Mouse (Mus musculus) intestine, embryonic 16.5 days (tissue): ENCODE data around the gene Serpine2. TPM values are rescaled to one million over a fixed set of nuclear protein-coding genes. Genes with fewer than 3 reads are reported as not detected.

Source experiments
- ATAC-seq: fragments of 200-750 bp; cut with Nextera tagmentation; 2 replicates; pipeline ENCODE4 v1.8.0; 2017; ENCODE audit warnings: moderate TSS enrichment, moderate library complexity
- H3K27ac ChIP-seq: fragments of 300-500 bp; sonication (generic); 2 replicates; pipeline ENCODE4 v1.5.1; 2014; ENCODE audit warnings: mild to moderate bottlenecking, low read length
- H3K27me3 ChIP-seq: fragments of 300-500 bp; sonication (generic); replicated peaks from 2 replicates; pipeline ENCODE4 v1.6.1; 2014; ENCODE audit warnings: low read length, control low read depth, mixed read lengths; ENCODE audit not compliant: control insufficient read depth, insufficient read depth
- H3K36me3 ChIP-seq: fragments of 300-500 bp; sonication (generic); 2 replicates; pipeline ENCODE4 v1.6.1; 2014; ENCODE audit warnings: low read length, control low read depth; ENCODE audit not compliant: control insufficient read depth, insufficient read depth
- H3K4me1 ChIP-seq: fragments of 300-500 bp; sonication (generic); 2 replicates; pipeline ENCODE4 v1.6.1; 2014; ENCODE audit warnings: low read length, control low read depth, mixed read lengths; ENCODE audit not compliant: control insufficient read depth, insufficient read depth
- H3K4me2 ChIP-seq: fragments of 300-500 bp; sonication (generic); 2 replicates; pipeline ENCODE4 v1.6.1; 2014; ENCODE audit warnings: low read depth, low read length, control low read depth
- H3K4me3 ChIP-seq: fragments of 300-500 bp; sonication (generic); 2 replicates; pipeline ENCODE4 v1.5.1; 2014; ENCODE audit warnings: mild to moderate bottlenecking, low read length
- H3K9ac ChIP-seq: fragments of 300-500 bp; sonication (generic); 2 replicates; pipeline ENCODE4 v1.6.1; 2014; ENCODE audit warnings: low read depth, low read length
- H3K9me3 ChIP-seq: fragments of 300-500 bp; sonication (generic); 2 replicates; pipeline ENCODE4 v1.6.1; 2016; ENCODE audit warnings: low read length, control low read depth; ENCODE audit not compliant: control insufficient read depth
- WGBS: fragments of 180-500 bp; shearing (Covaris S2); extraction: QIAGEN DNeasy Blood & Tissue Kit; methylation state at CpG from one replicate; pipeline ENCODE4 v1.1.7; 2014; 5-methylcytosine and 5-hydroxymethylcytosine counted together
- polyA plus RNA-seq: library from polyadenylated mRNA; unstranded; fragments of >200 nt; fragmentation: Nextera tagmentation; extraction: Ambion mirVana; gene quantifications from 2 replicates; pipeline ENCODE4 v1.2.1, GENCODE M21; 2015

Serpine2 gene
- polyA plus RNA-seq, 1 experiment from 2014 or later, result 78.1 TPM

- H3K4me3 ChIP-seq, result peak overlapping the region; percentile 90
- under 1% methylated on average over 65 of the region's 65 CpGs for WGBS
- peak overlapping the region; percentile 90 for H3K9ac ChIP-seq
- H3K27ac ChIP-seq, result no peak overlapping the region
- no peaks in the 10 kb centered on the region for H3K27me3 ChIP-seq
- ATAC-seq, result peak; percentile 96
- H3K4me2 ChIP-seq, result peak overlapping the region; percentile 86
- H3K4me1 ChIP-seq, result peaks cover 10% of the 10 kb centered on the region
- no peaks in the 10 kb centered on the region for H3K9me3 ChIP-seq
- H3K36me3 ChIP-seq, result no peaks in the 10 kb centered on the region
These were observed 99.7 kb downstream of the Serpine2 start for GRCm38 (mm10) chr1:79761106-79761916.

GRCm38 (mm10) chr1:79760656-79761055, 100.3 kb downstream of the Serpine2 start:
- ATAC-seq, result peak; percentile 32
- WGBS, result 3% methylated on average over 11 of the region's 11 CpGs
- peak overlapping the region; percentile 86 for H3K4me2 ChIP-seq

GRCm38 (mm10) chr1:79759436-79759972, 101.5 kb downstream of the Serpine2 start:
- Histone ChIP-seq H3K9me3 (no peaks in the 10 kb centered on the region), H3K9ac (no peak overlapping the region), H3K27ac (no peak overlapping the region), H3K27me3 (no peaks in the 10 kb centered on the region), H3K36me3 (no peaks in the 10 kb centered on the region), H3K4me2 (no peak overlapping the region), H3K4me1 (peaks cover 10% of the 10 kb centered on the region), H3K4me3 (no peak overlapping the region)
- 66% methylated on average over 5 of the region's 5 CpGs for WGBS
- ATAC-seq, result no peak

More at GRCm38 (mm10) chr1:79760656-79761055, 100.3 kb downstream of the Serpine2 start:
- H3K9me3 ChIP-seq, result no peaks in the 10 kb centered on the region
- no peaks in the 10 kb centered on the region for H3K36me3 ChIP-seq
- no peaks in the 10 kb centered on the region for H3K27me3 ChIP-seq
- H3K9ac ChIP-seq, result peak overlapping the region; percentile 90
- peak overlapping the region; percentile 90 for H3K4me3 ChIP-seq
- peak overlapping the region; percentile 45; the same call in 1 of the 2 replicates for H3K27ac ChIP-seq
- H3K4me1 ChIP-seq, result peaks cover 10% of the 10 kb centered on the region

- H3K36me3 ChIP-seq, result no peaks in the 10 kb centered on the region
- no peak for ATAC-seq
- WGBS, result 25% methylated on average over 2 of the region's 2 CpGs
- H3K9me3 ChIP-seq, result no peaks in the 10 kb centered on the region
- H3K9ac ChIP-seq, result no peak overlapping the region
- no peak overlapping the region for H3K27ac ChIP-seq
- H3K4me1 ChIP-seq, result peaks cover 10% of the 10 kb centered on the region
- no peaks in the 10 kb centered on the region for H3K27me3 ChIP-seq
- no peak overlapping the region for H3K4me3 ChIP-seq
- no peak overlapping the region for H3K4me2 ChIP-seq
These were observed 102.0 kb downstream of the Serpine2 start for GRCm38 (mm10) chr1:79759006-79759405.

GRCm38 (mm10) chr1:79757597-79757996, 103.4 kb downstream of the Serpine2 start:
- 76% methylated on average over 4 of the region's 4 CpGs for WGBS

GRCm38 (mm10) chr1:79757161-79757560, 103.8 kb downstream of the Serpine2 start:
- H3K9me3 ChIP-seq, result no peaks in the 10 kb centered on the region
- ATAC-seq, result no peak
- no peaks in the 10 kb centered on the region for H3K36me3 ChIP-seq
- peaks cover 12% of the 10 kb centered on the region for H3K4me1 ChIP-seq
- H3K4me3 ChIP-seq, result no peak overlapping the region
- peak overlapping the region; percentile 34; the same call in 1 of the 2 replicates for H3K27ac ChIP-seq
- whole genome bisulfite sequencing, result 49% methylated on average over 7 of the region's 7 CpGs
- H3K4me2 ChIP-seq, result no peak overlapping the region
- H3K27me3 ChIP-seq, result no peaks in the 10 kb centered on the region
- H3K9ac ChIP-seq, result no peak overlapping the region

More at GRCm38 (mm10) chr1:79757597-79757996, 103.4 kb downstream of the Serpine2 start:
- Histone ChIP-seq H3K4me1 (peaks cover 10% of the 10 kb centered on the region), H3K9me3 (no peaks in the 10 kb centered on the region), H3K36me3 (no peaks in the 10 kb centered on the region), H3K27ac (peak overlapping the region; percentile 34), H3K4me2 (no peak overlapping the region), H3K9ac (no peak overlapping the region), H3K27me3 (no peaks in the 10 kb centered on the region), H3K4me3 (no peak overlapping the region)
- no peak for ATAC-seq

GRCm38 (mm10) chr1:79756417-79756816, 104.6 kb downstream of the Serpine2 start:
- H3K4me3 ChIP-seq, result no peak overlapping the region
- no peaks in the 10 kb centered on the region for H3K27me3 ChIP-seq
- H3K27ac ChIP-seq, result no peak overlapping the region
- H3K9me3 ChIP-seq, result no peaks in the 10 kb centered on the region
- 91% methylated on average over 5 of the region's 5 CpGs for WGBS
- H3K4me2 ChIP-seq, result no peak overlapping the region
- H3K36me3 ChIP-seq, result no peaks in the 10 kb centered on the region
- no peak for ATAC-seq
- H3K9ac ChIP-seq, result no peak overlapping the region
- peaks cover 13% of the 10 kb centered on the region for H3K4me1 ChIP-seq

GRCm38 (mm10) chr1:79755376-79755775, 105.6 kb downstream of the Serpine2 start:
- H3K27me3 ChIP-seq, result no peaks in the 10 kb centered on the region
- no peaks in the 10 kb centered on the region for H3K9me3 ChIP-seq
- 57% methylated on average over 2 of the region's 2 CpGs for WGBS
- H3K4me3 ChIP-seq, result no peak overlapping the region
- ATAC-seq, result no peak
- H3K27ac ChIP-seq, result no peak overlapping the region
- no peak overlapping the region for H3K9ac ChIP-seq
- no peaks in the 10 kb centered on the region for H3K36me3 ChIP-seq
- no peak overlapping the region for H3K4me2 ChIP-seq
- peaks cover 13% of the 10 kb centered on the region for H3K4me1 ChIP-seq

GRCm38 (mm10) chr1:79754936-79755335, 106.0 kb downstream of the Serpine2 start:
- Histone ChIP-seq H3K27ac (no peak overlapping the region), H3K9ac (no peak overlapping the region), H3K36me3 (no peaks in the 10 kb centered on the region), H3K27me3 (no peaks in the 10 kb centered on the region), H3K4me2 (no peak overlapping the region), H3K9me3 (no peaks in the 10 kb centered on the region), H3K4me3 (no peak overlapping the region), H3K4me1 (peaks cover 12% of the 10 kb centered on the region)
- ATAC-seq, result no peak
- WGBS, result 74% methylated on average over 3 of the region's 3 CpGs
